Mouse (Mus musculus) v-Abl transformed pro-B cells (cell line): ENCODE data around the gene Dusp1.

Source experiments
- in situ Hi-C, 2 experiments: fragments of 400-800 bp; cut with MboI; formaldehyde crosslinking; loops; one replicate each; pipeline ENCODE4 v1.15.1; 2025; ENCODE audit not compliant: unreplicated experiment in 2 of 2

The Dusp1 gene

GRCm38 (mm10) chr17:26584558-26585136, 22.7 kb upstream of the Dusp1 start:
- in situ Hi-C loops: no loop called here

- in situ Hi-C loops: no loop called here
Measured at GRCm38 (mm10) chr17:26584063-26584462, 22.1 kb upstream of the Dusp1 start.

- in situ Hi-C loops: no loop called here
Measured at GRCm38 (mm10) chr17:26583606-26584005, 21.7 kb upstream of the Dusp1 start.

GRCm38 (mm10) chr17:26583056-26583455, 21.1 kb upstream of the Dusp1 start:
- in situ Hi-C loops: no loop called here

GRCm38 (mm10) chr17:26582297-26582696, 20.4 kb upstream of the Dusp1 start:
- in situ Hi-C loops: no loop called here

GRCm38 (mm10) chr17:26580873-26581401, 19.0 kb upstream of the Dusp1 start:
- in situ Hi-C loops: no loop called here

- in situ Hi-C loops: no loop called here
Measured at GRCm38 (mm10) chr17:26579396-26579795, 17.5 kb upstream of the Dusp1 start.

GRCm38 (mm10) chr17:26578771-26579170, 16.8 kb upstream of the Dusp1 start:
- in situ Hi-C loops: no loop called here

GRCm38 (mm10) chr17:26578162-26578561, 16.2 kb upstream of the Dusp1 start:
- in situ Hi-C loops: no loop called here

GRCm38 (mm10) chr17:26577309-26577708, 15.4 kb upstream of the Dusp1 start:
- in situ Hi-C loops: no loop called here

- in situ Hi-C loops: no loop called here
Measured at GRCm38 (mm10) chr17:26576833-26577232, 14.9 kb upstream of the Dusp1 start.

- in situ Hi-C loops: no loop called here
Measured at GRCm38 (mm10) chr17:26575786-26576690, 14.1 kb upstream of the Dusp1 start.

- in situ Hi-C loops: no loop called here
Measured at GRCm38 (mm10) chr17:26574701-26575100, 12.8 kb upstream of the Dusp1 start.

- in situ Hi-C loops: no loop called here
Measured at GRCm38 (mm10) chr17:26574118-26574517, 12.2 kb upstream of the Dusp1 start.

- in situ Hi-C loops: no loop called here
Measured at GRCm38 (mm10) chr17:26572265-26572664, 10.3 kb upstream of the Dusp1 start.

GRCm38 (mm10) chr17:26571377-26571776, 9.4 kb upstream of the Dusp1 start:
- in situ Hi-C loops: no loop called here

GRCm38 (mm10) chr17:26570651-26571118, 8.8 kb upstream of the Dusp1 start:
- in situ Hi-C loops: no loop called here

GRCm38 (mm10) chr17:26569594-26570350, 7.8 kb upstream of the Dusp1 start:
- in situ Hi-C loops: no loop called here

GRCm38 (mm10) chr17:26567818-26568173, 5.9 kb upstream of the Dusp1 start:
- in situ Hi-C loops: no loop called here

- in situ Hi-C loops: no loop called here
Measured at GRCm38 (mm10) chr17:26567142-26567817, 5.4 kb upstream of the Dusp1 start.
